Mouse (Mus musculus) MEL (cell line): ENCODE data around the gene Creb3l2. TPM values are rescaled to one million over a fixed set of nuclear protein-coding genes. Genes with fewer than 3 reads are reported as not detected.
"Not testable (repeated sequence)": the region's sequence is repeated elsewhere in the genome, so short reads cannot be mapped to it uniquely, and the experiment has no call there.

Experiments used
- DNase-seq: peaks from one replicate; pipeline ENCODE4 v3.0.0; 2011; ENCODE audit warnings: low read depth, low spot score
- H3K27ac ChIP-seq: 2 replicates; pipeline ENCODE4 v1.5.1; 2012; ENCODE audit warnings: low read depth, mild to moderate bottlenecking, control low read depth, low read length, moderate library complexity; ENCODE audit not compliant: control insufficient read depth
- H3K27me3 ChIP-seq, 2 experiments: fragments of 150-350 bp in 1 of 2; sonication (generic) in 1 of 2; 2 replicates each; pipeline ENCODE4 v1.6.1; 2012; ENCODE audit warnings: low read length in 2 of 2, mild to moderate bottlenecking in 2 of 2, improper control_type of control experiment in 1 of 2, moderate library complexity in 1 of 2; ENCODE audit not compliant: insufficient read depth in 2 of 2, control insufficient read depth in 1 of 2
- H3K36me3 ChIP-seq, 2 experiments: 2 replicates each; pipeline ENCODE4 v1.6.1; 2012 to 2014; ENCODE audit warnings: low read length in 2 of 2, improper control_type of control experiment in 1 of 2, inconsistent platforms in 1 of 2, mild to moderate bottlenecking in 1 of 2; ENCODE audit not compliant: insufficient read depth in 2 of 2, control insufficient read depth in 1 of 2
- H3K4me1 ChIP-seq, 2 experiments: fragments of 150-350 bp in 1 of 2; sonication (generic) in 1 of 2; 2 replicates each; pipeline ENCODE4 v1.6.1; 2012; ENCODE audit warnings: low read length in 2 of 2, improper control_type of control experiment in 1 of 2, mild to moderate bottlenecking in 1 of 2; ENCODE audit not compliant: insufficient read depth in 2 of 2, control insufficient read depth in 1 of 2
- H3K4me3 ChIP-seq, 2 experiments: fragments of 150-350 bp in 1 of 2; sonication (generic) in 1 of 2; 2 replicates each; pipeline ENCODE4 v1.5.1; 2012; ENCODE audit warnings: low read depth in 2 of 2, low read length in 2 of 2, mild to moderate bottlenecking in 2 of 2, moderate library complexity in 2 of 2, control low read depth in 1 of 2, improper control_type of control experiment in 1 of 2; ENCODE audit not compliant: control insufficient read depth in 1 of 2, insufficient read depth in 1 of 2
- H3K79me2 ChIP-seq: 2 replicates; pipeline ENCODE4 v1.6.1; 2012; ENCODE audit warnings: mild to moderate bottlenecking, low read length, moderate library complexity; ENCODE audit not compliant: control insufficient read depth, poor library complexity, insufficient read depth
- H3K9ac ChIP-seq: 2 replicates; pipeline ENCODE4 v1.6.1; 2012; ENCODE audit warnings: low read depth, mild to moderate bottlenecking, control low read depth, low read length, moderate library complexity; ENCODE audit not compliant: control insufficient read depth, poor library complexity, severe bottlenecking
- H3K9me3 ChIP-seq: fragments of 150-350 bp; sonication (generic); replicated peaks from 2 replicates; pipeline ENCODE4 v1.6.1; 2012; ENCODE audit warnings: mild to moderate bottlenecking, low read length, improper control_type of control experiment, moderate library complexity; ENCODE audit not compliant: insufficient read depth
- CHD2 ChIP-seq: IDR thresholded peaks from 2 replicates; pipeline ENCODE4 v1.6.1; 2011; ENCODE audit warnings: low read length, improper control_type of control experiment
- E2F4 ChIP-seq: IDR thresholded peaks from 2 replicates; pipeline ENCODE4 v1.6.1; 2011; ENCODE audit warnings: low read depth, low read length, improper control_type of control experiment, borderline replicate concordance
- ELF1 ChIP-seq: IDR thresholded peaks from 2 replicates; pipeline ENCODE4 v1.6.1; 2014; ENCODE audit warnings: low read depth, mild to moderate bottlenecking, inconsistent platforms, low read length, improper control_type of control experiment, moderate library complexity
- EP300 ChIP-seq, 2 experiments: IDR thresholded peaks; 2 replicates each; pipeline ENCODE4 v1.6.1; 2011; ENCODE audit warnings: improper control_type of control experiment in 2 of 2, low read length in 2 of 2, low read depth in 1 of 2, mild to moderate bottlenecking in 1 of 2
- GABPA ChIP-seq: IDR thresholded peaks from 2 replicates; pipeline ENCODE4 v1.6.1; 2012; ENCODE audit warnings: low read depth, mild to moderate bottlenecking, inconsistent platforms, low read length, improper control_type of control experiment, moderate library complexity
- GATA1 ChIP-seq: IDR thresholded peaks from 2 replicates; pipeline ENCODE4 v1.6.1; 2011; ENCODE audit warnings: low read depth, low read length, improper control_type of control experiment
- HCFC1 ChIP-seq: IDR thresholded peaks from 2 replicates; pipeline ENCODE4 v1.6.1; 2012; ENCODE audit warnings: low read depth, mild to moderate bottlenecking, inconsistent platforms, low read length, improper control_type of control experiment, moderate library complexity
- MAFK ChIP-seq: IDR thresholded peaks from 2 replicates; pipeline ENCODE4 v1.6.1; 2011; ENCODE audit warnings: low read depth, mild to moderate bottlenecking, low read length, improper control_type of control experiment, borderline replicate concordance
- MXI1 ChIP-seq: IDR thresholded peaks from 2 replicates; pipeline ENCODE4 v1.6.1; 2011; ENCODE audit warnings: mild to moderate bottlenecking, low read depth, low read length, improper control_type of control experiment
- POLR2AphosphoS2 ChIP-seq: IDR thresholded peaks from 2 replicates; pipeline ENCODE4 v1.6.1; 2011; ENCODE audit warnings: low read length, improper control_type of control experiment
- RAD21 ChIP-seq: IDR thresholded peaks from 2 replicates; pipeline ENCODE4 v1.6.1; 2011; ENCODE audit warnings: mild to moderate bottlenecking, low read depth, low read length, improper control_type of control experiment
- RCOR1 ChIP-seq: IDR thresholded peaks from 2 replicates; pipeline ENCODE4 v1.6.1; 2012; ENCODE audit warnings: low read depth, mild to moderate bottlenecking, inconsistent platforms, low read length, improper control_type of control experiment
- SIN3A ChIP-seq: IDR thresholded peaks from 2 replicates; pipeline ENCODE4 v1.6.1; 2012; ENCODE audit warnings: low read length, improper control_type of control experiment, inconsistent platforms
- SMC3 ChIP-seq: IDR thresholded peaks from 2 replicates; pipeline ENCODE4 v1.6.1; 2011; ENCODE audit warnings: low read depth, low read length, improper control_type of control experiment
- TCF12 ChIP-seq: IDR thresholded peaks from 2 replicates; pipeline ENCODE4 v1.6.1; 2014; ENCODE audit warnings: low read depth, mild to moderate bottlenecking, inconsistent platforms, low read length, improper control_type of control experiment, moderate library complexity
- UBTF ChIP-seq: IDR thresholded peaks from 2 replicates; pipeline ENCODE4 v1.6.1; 2012; ENCODE audit warnings: low read depth, mild to moderate bottlenecking, inconsistent platforms, low read length, improper control_type of control experiment, moderate library complexity, borderline replicate concordance; ENCODE audit not compliant: insufficient read depth
- USF1 ChIP-seq: IDR thresholded peaks from 2 replicates; pipeline ENCODE4 v1.6.1; 2014; ENCODE audit warnings: low read depth, mild to moderate bottlenecking, inconsistent platforms, low read length, improper control_type of control experiment, moderate library complexity
- USF2 ChIP-seq, 2 experiments: IDR thresholded peaks; 2 replicates each; pipeline ENCODE4 v1.6.1; 2011 to 2012; ENCODE audit warnings: improper control_type of control experiment in 2 of 2, low read length in 2 of 2, borderline replicate concordance in 1 of 2, inconsistent platforms in 1 of 2, low read depth in 1 of 2, mild to moderate bottlenecking in 1 of 2; ENCODE audit not compliant: insufficient read depth in 1 of 2
- ZC3H11A ChIP-seq: IDR thresholded peaks from 2 replicates; pipeline ENCODE4 v1.6.1; 2012; ENCODE audit warnings: low read depth, mild to moderate bottlenecking, inconsistent platforms, low read length, improper control_type of control experiment
- ZKSCAN1 ChIP-seq: IDR thresholded peaks from 2 replicates; pipeline ENCODE4 v1.6.1; 2012; ENCODE audit warnings: low read depth, mild to moderate bottlenecking, inconsistent platforms, low read length, improper control_type of control experiment, moderate library complexity
- polyA plus RNA-seq, 2 experiments: library from polyadenylated mRNA; stranded (reverse) in 1 of 2; unstranded in 1 of 2; fragments of >175 nt in 1 of 2; fragments of >200 nt in 1 of 2; gene quantifications; 2 replicates each; pipeline versions ENCODE4 v1.2.1 to v1.2.4; 2012; ENCODE audit warnings: low replicate concordance in 2 of 2, low read depth in 1 of 2; ENCODE audit not compliant: insufficient read length in 2 of 2, insufficient read depth in 1 of 2, missing spikeins in 1 of 2
- total RNA-seq: library from RNA; depleted of rRNA; stranded (reverse); fragments of 300-350 nt; gene quantifications from 2 replicates; pipeline ENCODE4 v1.2.3, GENCODE M21; 2012

Gene Creb3l2
- total and polyA plus RNA-seq, 3 experiments, result not detected

- no peaks in the 10 kb centered on the region for H3K36me3 ChIP-seq
- no peaks in the 10 kb centered on the region for H3K4me1 ChIP-seq
- no peak overlapping the region for H3K27ac ChIP-seq
- H3K9ac ChIP-seq, result no peak overlapping the region
- TF ChIP-seq E2F4 (no peak), HCFC1 (no peak), ZC3H11A (no peak), MAFK (no peak), UBTF (no peak), GABPA (no peak), CHD2 (no peak), GATA1 (no peak), SIN3A (no peak), USF1 (no peak), ZKSCAN1 (no peak)
- no peaks in the 10 kb centered on the region for H3K9me3 ChIP-seq
- H3K4me3 ChIP-seq, result no peak overlapping the region
- DNase-seq, result no peak
- H3K79me2 ChIP-seq, result no peaks in the 10 kb centered on the region
- H3K27me3 ChIP-seq, result no peaks in the 10 kb centered on the region
Observed at GRCm38 (mm10) chr6:37382761-37383160, 59.2 kb downstream of the Creb3l2 start.

- H3K4me1 ChIP-seq, result no peaks in the 10 kb centered on the region
- no peaks in the 10 kb centered on the region for H3K9me3 ChIP-seq
- H3K9ac ChIP-seq, result no peak overlapping the region
- no peak overlapping the region for H3K27ac ChIP-seq
- H3K79me2 ChIP-seq, result no peaks in the 10 kb centered on the region
- H3K27me3 ChIP-seq, result no peaks in the 10 kb centered on the region
- no peak overlapping the region for H3K4me3 ChIP-seq
- no peaks in the 10 kb centered on the region for H3K36me3 ChIP-seq
- no peak for DNase-seq
- no peak for TF ChIP-seq USF2 (IDR thresholded peaks at IDR 0.05; ENCODE audit: borderline replicate concordance in 1 of 2, insufficient read depth in 1 of 2, low read depth in 1 of 2, low read length in 2 of 2)
- no peak for TF ChIP-seq HCFC1
- TF ChIP-seq RCOR1, result no peak
- TF ChIP-seq TCF12, result no peak
- no peak for TF ChIP-seq ELF1
- TF ChIP-seq MXI1, result no peak
- no peak for TF ChIP-seq RAD21
- TF ChIP-seq EP300 (IDR thresholded peaks at IDR 0.05; ENCODE audit: low read depth in 1 of 2, low read length in 2 of 2), result no peak
- TF ChIP-seq SMC3, result no peak
- no peak for TF ChIP-seq POLR2AphosphoS2
- TF ChIP-seq, all 39 proteins: peak for 0
Observed at GRCm38 (mm10) chr6:37377836-37378580, 63.9 kb downstream of the Creb3l2 start.

DNA sequence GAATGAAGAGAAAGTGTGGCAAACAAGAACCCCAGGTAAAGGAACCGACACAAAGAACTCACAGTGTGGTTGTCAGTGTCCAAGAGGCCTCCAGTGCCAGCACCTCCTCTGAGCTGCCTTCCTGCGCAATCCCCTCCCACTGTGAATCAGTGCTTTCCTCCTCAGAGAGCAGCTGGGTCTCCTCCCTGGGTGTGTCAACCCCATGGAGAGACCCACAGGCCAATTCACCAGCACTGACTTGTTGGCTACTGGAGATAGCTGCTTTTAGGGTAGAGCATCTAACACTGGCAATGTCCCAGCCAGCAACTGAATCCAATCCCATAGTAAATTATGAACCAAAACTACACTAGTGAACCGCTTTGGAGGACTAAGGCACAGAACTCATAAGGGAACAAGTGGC, 64.6 kb downstream of the Creb3l2 start:
- not testable (repeated sequence) for H3K79me2 ChIP-seq, H3K27me3 ChIP-seq, H3K4me3 ChIP-seq, H3K9ac ChIP-seq, H3K27ac ChIP-seq, H3K36me3 ChIP-seq, DNase-seq, H3K4me1 ChIP-seq, H3K9me3 ChIP-seq
